Comparison of ENCODE assay signal across 18 mouse cellular contexts in genomic region chr12:116123786-116124185, GRCm38 (mm10). TPM values are rescaled to one million over a fixed set of nuclear protein-coding genes. Genes with fewer than 3 reads are reported as not detected.
"Had no signal": no experiment of that assay in that cellular context is flagged by ENCODE, and none has a peak within 500 bp of the region (broad histone marks: within the 10 kb centered on the region; RNA-seq: fewer than 3 reads in every experiment).

No protein-coding gene starts in this region.

- ATAC-seq: liver, embryonic 12.5 days; liver, postnatal 0 days; lung, postnatal 0 days; midbrain, embryonic 13.5 days; midbrain, embryonic 15.5 days; midbrain, embryonic 16.5 days had no signal

- DNase-seq: left cerebral cortex, postnatal 4 days; liver; liver, embryonic 13.5 days; liver, postnatal 0 days; lung, adult 18-20 months; lung, adult 2 months; lung, embryonic 14.5 days; lung, postnatal 10 days; lung, postnatal 14 days; lung, postnatal 36 days; lung, postnatal 4 days; midbrain, embryonic 14.5 days had no signal

RNA-seq across cellular contexts. Expression of gene Vipr2, which starts 46.3 kb away (rescaled TPM):
- total RNA-seq: monocyte, adult 5-6 weeks had no signal
